Mouse (Mus musculus) forebrain, postnatal 0 days (tissue): ENCODE results near the gene Aga. TPM values are rescaled to one million over a fixed set of nuclear protein-coding genes. Genes with fewer than 3 reads are reported as not detected.

ENCODE experiments used
- ATAC-seq: fragments of 200-750 bp; cut with Nextera tagmentation; 2 replicates; pipeline ENCODE4 v1.8.0; 2017; ENCODE audit warnings: mild to moderate bottlenecking, moderate library complexity
- DNase-seq: peaks from one replicate; pipeline ENCODE4 v3.0.0-alpha.2; 2015
- H3K27ac ChIP-seq: fragments of 300-500 bp; sonication (generic); 2 replicates; pipeline ENCODE4 v1.5.1; 2014; ENCODE audit warnings: low read depth, mild to moderate bottlenecking, antibody characterized with exemption, low read length, moderate library complexity, mixed read lengths
- H3K27me3 ChIP-seq: fragments of 300-500 bp; sonication (generic); 2 replicates; pipeline ENCODE4 v1.6.1; 2014; ENCODE audit warnings: mild to moderate bottlenecking, low read length, mixed read lengths; ENCODE audit not compliant: insufficient read depth
- H3K36me3 ChIP-seq: fragments of 300-500 bp; sonication (generic); 2 replicates; pipeline ENCODE4 v1.6.1; 2014; ENCODE audit warnings: mild to moderate bottlenecking, moderate library complexity; ENCODE audit not compliant: insufficient read depth
- H3K4me1 ChIP-seq: fragments of 300-500 bp; sonication (generic); 2 replicates; pipeline ENCODE4 v1.6.1; 2014; ENCODE audit warnings: antibody characterized with exemption; ENCODE audit not compliant: insufficient read depth
- H3K4me2 ChIP-seq: fragments of 300-500 bp; sonication (generic); 2 replicates; pipeline ENCODE4 v1.6.1; 2014; ENCODE audit warnings: low read depth, mild to moderate bottlenecking, moderate library complexity
- H3K4me3 ChIP-seq: fragments of 300-500 bp; sonication (generic); 2 replicates; pipeline ENCODE4 v1.5.1; 2014; ENCODE audit warnings: low read depth, low read length, mixed read lengths
- H3K9ac ChIP-seq: fragments of 300-500 bp; sonication (generic); 2 replicates; pipeline ENCODE4 v1.6.1; 2014; ENCODE audit warnings: mild to moderate bottlenecking
- H3K9me3 ChIP-seq: fragments of 300-500 bp; sonication (generic); 2 replicates; pipeline ENCODE4 v1.6.1; 2016; ENCODE audit warnings: low read length
- CTCF ChIP-seq: sonication (generic); IDR thresholded peaks from 2 replicates; pipeline ENCODE4 v1.5.1; 2016; ENCODE audit warnings: antibody characterized with exemption, control low read depth, low read depth
- WGBS: fragments of 180-500 bp; shearing (Covaris S2); extraction: QIAGEN DNeasy Blood & Tissue Kit; methylation state at CpG from one replicate; pipeline ENCODE4 v1.1.7; 2014; 5-methylcytosine and 5-hydroxymethylcytosine counted together
- polyA plus RNA-seq: library from polyadenylated mRNA; unstranded; fragments of >200 nt; fragmentation: Nextera tagmentation; extraction: Ambion mirVana; gene quantifications from 2 replicates; pipeline ENCODE4 v1.2.1, GENCODE M21; 2015
- total RNA-seq: library from RNA; depleted of rRNA; stranded (reverse); fragments of >200 nt; gene quantifications from 2 replicates; pipeline ENCODE4 v1.2.3, GENCODE M21; 2014; rRNA removed

Aga gene
- total and polyA plus RNA-seq, 2 experiments from 2014 or later = 13.4 to 15.0 TPM

GRCm38 (mm10) chr8:53566223-53566622 is 54.7 kb downstream of the Aga start:
- no peak overlapping the region for H3K4me2 ChIP-seq
- no peaks in the 10 kb centered on the region for H3K36me3 ChIP-seq
- no peak for DNase-seq
- WGBS = 87% methylated on average over 6 of the region's 6 CpGs
- no peak for TF ChIP-seq CTCF
- H3K9ac ChIP-seq = no peak overlapping the region
- no peak overlapping the region for H3K27ac ChIP-seq
- ATAC-seq = no peak
- no peaks in the 10 kb centered on the region for H3K9me3 ChIP-seq
- no peak overlapping the region for H3K4me3 ChIP-seq
- H3K4me1 ChIP-seq = no peaks in the 10 kb centered on the region
- no peaks in the 10 kb centered on the region for H3K27me3 ChIP-seq

Other genes starting within 250 kb of the Aga start
- 1.8 and 2.4 TPM in 2 replicates for gene Neil3, start 127.3 kb downstream of the Aga start, total RNA-seq
- 3.3 and 4.5 TPM in 2 replicates for gene Neil3, start 127.3 kb downstream of the Aga start, polyA plus RNA-seq